Mouse (Mus musculus) midbrain, postnatal 0 days (tissue): ENCODE data around the gene Vmn1r26. TPM values are rescaled to one million over a fixed set of nuclear protein-coding genes. Genes with fewer than 3 reads are reported as not detected.
A peak's percentile ranks its signal among the peaks of the same experiment; 100 is the strongest.
"Not testable (repeated sequence)": the region's sequence is repeated elsewhere in the genome, so short reads cannot be mapped to it uniquely, and the experiment has no call there.

Experiments
- ATAC-seq: fragments of 200-750 bp; cut with Nextera tagmentation; 2 replicates; pipeline ENCODE4 v1.8.0; 2017; ENCODE audit warnings: moderate number of reproducible peaks, mild to moderate bottlenecking, moderate TSS enrichment, moderate library complexity; ENCODE audit not compliant: low FRiP score
- DNase-seq: peaks from one replicate; pipeline ENCODE4 v3.0.0-alpha.2; 2015; ENCODE audit warnings: low spot score
- H3K27ac ChIP-seq: fragments of 300-500 bp; sonication (generic); 2 replicates; pipeline ENCODE4 v1.5.1; 2014; ENCODE audit warnings: low read depth, mild to moderate bottlenecking, low read length, mixed read lengths
- H3K27me3 ChIP-seq: fragments of 300-500 bp; sonication (generic); 2 replicates; pipeline ENCODE4 v1.6.1; 2014; ENCODE audit warnings: low read length, control low read depth, mixed read lengths; ENCODE audit not compliant: insufficient read depth
- H3K36me3 ChIP-seq: fragments of 300-500 bp; sonication (generic); 2 replicates; pipeline ENCODE4 v1.6.1; 2014; ENCODE audit warnings: low read length, control low read depth, mixed read lengths; ENCODE audit not compliant: insufficient read depth
- H3K4me1 ChIP-seq: fragments of 300-500 bp; sonication (generic); 2 replicates; pipeline ENCODE4 v1.6.1; 2014; ENCODE audit warnings: mild to moderate bottlenecking, control low read depth, antibody characterized with exemption, low read length, mixed read lengths; ENCODE audit not compliant: insufficient read depth
- H3K4me2 ChIP-seq: fragments of 300-500 bp; sonication (generic); 2 replicates; pipeline ENCODE4 v1.6.1; 2014; ENCODE audit warnings: low read depth, mild to moderate bottlenecking, low read length, mixed read lengths; ENCODE audit not compliant: poor library complexity, severe bottlenecking
- H3K4me3 ChIP-seq: fragments of 300-500 bp; sonication (generic); 2 replicates; pipeline ENCODE4 v1.5.1; 2014; ENCODE audit warnings: low read depth, mild to moderate bottlenecking, low read length, moderate library complexity
- H3K9ac ChIP-seq: fragments of 300-500 bp; sonication (generic); replicated peaks from 2 replicates; pipeline ENCODE4 v1.6.1; 2014; ENCODE audit warnings: mild to moderate bottlenecking, low read length, moderate library complexity, mixed read lengths; ENCODE audit not compliant: poor library complexity, severe bottlenecking
- H3K9me3 ChIP-seq: fragments of 300-500 bp; sonication (generic); 2 replicates; pipeline ENCODE4 v1.6.1; 2016; ENCODE audit warnings: low read length, control low read depth
- CTCF ChIP-seq: IDR thresholded peaks from 2 replicates; pipeline ENCODE4 v1.5.1; 2016; ENCODE audit warnings: antibody characterized with exemption, mild to moderate bottlenecking
- WGBS: fragments of 180-500 bp; shearing (Covaris S2); extraction: QIAGEN DNeasy Blood & Tissue Kit; methylation state at CpG from one replicate; pipeline ENCODE4 v1.1.7; 2014; 5-methylcytosine and 5-hydroxymethylcytosine counted together
- polyA plus RNA-seq: library from polyadenylated mRNA; unstranded; fragments of >200 nt; fragmentation: Nextera tagmentation; extraction: Ambion mirVana; gene quantifications from 2 replicates; pipeline ENCODE4 v1.2.1, GENCODE M21; 2015
- total RNA-seq: library from RNA; depleted of rRNA; stranded (reverse); fragments of >200 nt; gene quantifications from 2 replicates; pipeline ENCODE4 v1.2.3, GENCODE M21; 2014; rRNA removed

Gene Vmn1r26
- total RNA-seq (not detected in 2 replicates), polyA plus RNA-seq (not detected in 2 replicates)

DNA sequence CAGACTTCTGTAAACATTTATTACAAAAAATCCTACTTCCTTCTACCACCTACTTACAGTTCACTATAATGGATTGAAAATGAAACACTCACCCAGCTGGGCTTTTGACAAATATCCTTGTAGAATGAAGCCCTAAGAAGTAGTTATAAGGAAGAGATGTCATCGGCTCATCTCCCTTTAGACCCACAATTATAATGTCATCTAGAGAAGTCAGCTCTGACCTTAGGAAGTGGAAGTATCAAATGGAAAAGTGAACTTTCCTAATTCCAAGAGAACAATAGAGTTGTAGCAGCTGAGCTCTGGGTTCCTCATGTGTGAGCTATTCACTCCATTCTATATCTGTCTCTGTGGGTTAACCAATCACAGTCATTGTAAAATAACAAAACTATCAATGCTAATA is at the start of gene Vmn1r26:
Gene Vmn1r26 (minus strand): TSS at position 101 of the 400 bp plus-strand sequence.
- no peak within 1 kb of the TSS for H3K4me2 ChIP-seq
- no peaks in the 10 kb centered on the region for H3K27me3 ChIP-seq
- 100% methylated on average over 1 of the region's 1 CpGs for WGBS
- no peak within 1 kb of the TSS for H3K9ac ChIP-seq
- no peak within 1 kb of the TSS for H3K4me3 ChIP-seq
- no peak within 1 kb of the TSS for H3K27ac ChIP-seq
- TF ChIP-seq CTCF: no peak
- H3K4me1 ChIP-seq: no peaks in the 10 kb centered on the region
- ATAC-seq (no peak), DNase-seq (no peak)
- H3K36me3 ChIP-seq: no peaks in the 10 kb centered on the region
- no peaks in the 10 kb centered on the region for H3K9me3 ChIP-seq

DNA sequence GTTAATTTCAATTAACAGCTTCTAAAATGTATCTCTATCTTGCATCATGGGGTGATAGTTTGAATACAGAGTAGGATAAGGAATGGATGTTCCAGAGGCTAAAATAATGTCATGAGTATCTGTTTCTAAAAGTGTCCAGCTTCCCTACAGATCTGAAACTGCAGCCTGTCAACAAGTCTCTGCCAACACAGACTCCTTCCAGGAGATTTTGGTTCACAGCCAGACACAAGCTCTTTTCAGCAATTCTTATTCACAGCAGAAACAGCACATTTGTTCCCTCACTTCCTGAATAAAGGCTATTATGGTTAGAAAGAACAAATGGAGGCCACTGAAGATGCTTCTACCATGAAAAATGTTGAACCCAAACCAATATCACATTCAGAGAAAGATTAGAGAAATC is 29.1 kb upstream of the Vmn1r26 start:
- Histone ChIP-seq H3K27me3 (no peaks in the 10 kb centered on the region), H3K4me3 (no peak overlapping the region), H3K4me1 (no peaks in the 10 kb centered on the region), H3K36me3 (no peaks in the 10 kb centered on the region), H3K4me2 (no peak overlapping the region), H3K9ac (no peak overlapping the region), H3K27ac (no peak overlapping the region), H3K9me3 (no peaks in the 10 kb centered on the region)
- ATAC-seq (no peak), DNase-seq (peak; percentile 1)
- TF ChIP-seq CTCF: no peak

DNA sequence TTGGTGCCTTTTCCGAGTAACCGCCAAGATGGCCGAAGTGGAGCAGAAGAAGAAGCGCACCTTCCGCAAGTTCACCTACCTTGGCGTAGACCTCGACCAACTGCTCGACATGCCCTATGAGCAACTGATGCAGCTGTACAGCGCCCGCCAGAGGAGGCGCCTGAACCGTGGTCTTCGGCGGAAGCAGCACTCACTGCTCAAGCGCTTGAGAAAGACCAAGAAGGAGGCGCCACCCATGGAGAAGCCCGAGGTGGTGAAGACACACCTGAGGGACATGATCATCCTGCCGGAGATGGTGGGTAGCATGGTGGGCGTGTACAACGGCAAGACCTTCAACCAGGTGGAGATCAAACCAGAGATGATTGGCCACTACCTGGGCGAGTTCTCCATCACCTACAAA is 2.5 kb upstream of the Vmn1r26 start:
- H3K4me2 ChIP-seq, H3K36me3 ChIP-seq, H3K9ac ChIP-seq, H3K27me3 ChIP-seq, ATAC-seq, DNase-seq, H3K4me3 ChIP-seq, H3K9me3 ChIP-seq, H3K27ac ChIP-seq, H3K4me1 ChIP-seq: not testable (repeated sequence)
- WGBS: 95% methylated on average over 21 of the region's 21 CpGs

DNA sequence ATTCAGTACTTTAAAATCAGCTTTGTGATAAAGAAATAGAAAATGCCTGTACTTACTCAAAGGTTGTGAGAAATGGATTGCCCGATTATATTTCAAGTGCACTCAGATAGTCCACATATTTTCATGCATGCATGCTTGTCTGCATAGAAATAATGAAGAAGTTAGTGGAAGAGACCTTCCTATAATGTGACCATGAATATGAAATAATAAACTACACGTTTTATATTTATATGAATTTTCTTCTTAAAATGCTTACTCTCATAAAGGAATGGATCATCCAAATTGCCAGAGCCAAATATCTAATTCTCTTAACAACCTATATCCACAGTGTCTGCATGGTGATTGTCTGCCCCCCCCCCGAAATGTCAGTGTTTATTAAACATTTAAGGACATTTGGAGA is 34.2 kb downstream of the Vmn1r26 start, which contains the start of gene Vmn1r25:
Gene Vmn1r25 (minus strand): TSS at position 101 of the 400 bp plus-strand sequence.
- H3K36me3 ChIP-seq: no peaks in the 10 kb centered on the region
- H3K4me3 ChIP-seq: no peak within 1 kb of the TSS
- no peak within 1 kb of the TSS for H3K9ac ChIP-seq
- DNase-seq: no peak
- no peaks in the 10 kb centered on the region for H3K27me3 ChIP-seq
- H3K27ac ChIP-seq: no peak within 1 kb of the TSS
- no peak within 1 kb of the TSS for H3K4me2 ChIP-seq
- TF ChIP-seq CTCF: no peak
- no peaks in the 10 kb centered on the region for H3K4me1 ChIP-seq
- no peak for ATAC-seq
- WGBS: 63% methylated on average over 3 of the region's 3 CpGs
- H3K9me3 ChIP-seq: no peaks in the 10 kb centered on the region

DNA sequence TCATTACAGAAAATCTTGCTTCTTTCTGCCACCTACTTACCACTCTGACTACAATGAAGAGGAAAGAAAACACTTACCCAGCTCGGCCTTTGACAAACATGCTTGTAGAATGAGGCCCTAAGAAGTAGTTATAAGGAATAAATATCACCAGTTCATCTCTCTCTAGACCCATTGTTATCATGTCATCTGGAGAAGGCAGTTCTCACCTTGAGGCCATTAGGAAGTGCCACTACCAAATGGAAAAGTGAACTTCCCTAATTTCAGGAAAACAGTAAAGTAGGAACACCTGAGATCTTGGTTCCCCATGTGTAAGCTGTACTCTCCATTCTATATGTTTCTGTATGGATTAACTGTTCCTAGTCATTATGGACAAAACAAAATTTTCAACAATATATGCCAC is 53.6 kb downstream of the Vmn1r26 start, which contains the start of gene Vmn1r24:
Gene Vmn1r24 (minus strand): TSS at position 101 of the 400 bp plus-strand sequence.
- not testable (repeated sequence) for DNase-seq, H3K4me3 ChIP-seq, H3K9ac ChIP-seq, H3K27ac ChIP-seq, ATAC-seq, H3K4me1 ChIP-seq, H3K36me3 ChIP-seq, H3K4me2 ChIP-seq, H3K9me3 ChIP-seq, H3K27me3 ChIP-seq
- WGBS: 71% methylated on average over 1 of the region's 1 CpGs

Other genes starting within 250 kb of the Vmn1r26 start
- 269 and 319 TPM in 2 replicates for gene Vopp1, start 190.0 kb downstream of the Vmn1r26 start, total RNA-seq
- gene Vopp1, start 190.0 kb downstream of the Vmn1r26 start, polyA plus RNA-seq: 182 and 188 TPM in 2 replicates
- not detected in 2 replicates for gene Vmn1r21, start 164.8 kb downstream of the Vmn1r26 start, total RNA-seq
- gene Vmn1r21, start 164.8 kb downstream of the Vmn1r26 start, polyA plus RNA-seq: not detected in 2 replicates
- gene Vmn1r22, start 107.1 kb downstream of the Vmn1r26 start, total RNA-seq: not detected in 2 replicates
- gene Vmn1r22, start 107.1 kb downstream of the Vmn1r26 start, polyA plus RNA-seq: not detected in 2 replicates
- gene Vmn1r23, start 88.3 kb downstream of the Vmn1r26 start, total RNA-seq: not detected in 2 replicates
- not detected in 2 replicates for gene Vmn1r23, start 88.3 kb downstream of the Vmn1r26 start, polyA plus RNA-seq
- gene Vmn1r24, start 53.7 kb downstream of the Vmn1r26 start, total RNA-seq: not detected in 2 replicates
- not detected in 2 replicates for gene Vmn1r24, start 53.7 kb downstream of the Vmn1r26 start, polyA plus RNA-seq
- not detected in 2 replicates for gene Vmn1r25, start 34.3 kb downstream of the Vmn1r26 start, total RNA-seq
- gene Vmn1r25, start 34.3 kb downstream of the Vmn1r26 start, polyA plus RNA-seq: not detected in 2 replicates
- not detected in 2 replicates for gene Vmn1r27, start 203.7 kb upstream of the Vmn1r26 start, total RNA-seq
- gene Vmn1r27, start 203.7 kb upstream of the Vmn1r26 start, polyA plus RNA-seq: not detected in 2 replicates
- not detected in 2 replicates for gene Vmn1r28, start 246.9 kb upstream of the Vmn1r26 start, total RNA-seq
- gene Vmn1r28, start 246.9 kb upstream of the Vmn1r26 start, polyA plus RNA-seq: not detected in 2 replicates